ENCODE assay signal across 8 mouse cellular contexts in genomic region chr13:51646362-51647027, GRCm38 (mm10). TPM values are rescaled to one million over a fixed set of nuclear protein-coding genes. Genes with fewer than 3 reads are reported as not detected.
DNase-seq lines count a peak whose midpoint lies in the region; ATAC-seq and TF ChIP-seq lines count a peak whose summit lies in the region.

No protein-coding gene starts in this region.

- TF ChIP-seq CTCF in lung, embryonic 14.5 days (IDR thresholded peaks at IDR 0.05; ENCODE audit: low read depth): no peak
- TF ChIP-seq CTCF in thymus, adult 2 months (IDR thresholded peaks at IDR 0.05; ENCODE audit: borderline replicate concordance, control insufficient read depth, extremely low read depth, insufficient read depth, low read length, poor library complexity): no peak

- no peak for ATAC-seq in lung, embryonic 14.5 days (ENCODE audit: insufficient read depth)
- no peak for ATAC-seq in embryonic facial prominence, embryonic 15.5 days (ENCODE audit: insufficient number of reproducible peaks, low FRiP score, low TSS enrichment, low read depth)
- ATAC-seq in limb, embryonic 12.5 days (ENCODE audit: insufficient number of reproducible peaks, insufficient read depth, low FRiP score, low TSS enrichment, low read depth): no peak
- ATAC-seq in neural tube, embryonic 15.5 days (ENCODE audit: low FRiP score): no peak

- H3K36me3 ChIP-seq in lung, embryonic 14.5 days (ENCODE audit: insufficient read depth): peaks cover 16% of the 10 kb centered on the region; the same call in 1 of the 2 replicates
- H3K36me3 ChIP-seq in embryonic facial prominence, embryonic 15.5 days: no peaks in the 10 kb centered on the region
- 0 out of 2 replicates have a peak, but pooled peaks cover 9% of the 10 kb centered on the region for H3K36me3 ChIP-seq in limb, embryonic 12.5 days
- H3K36me3 ChIP-seq in neural tube, embryonic 15.5 days: no peaks in the 10 kb centered on the region
- no peaks in the 10 kb centered on the region for H3K36me3 ChIP-seq in thymus, adult 2 months (ENCODE audit: control insufficient read depth, insufficient read depth, low read length)

- no peak for DNase-seq in lung, embryonic 14.5 days
- no peak for DNase-seq in lung, postnatal 36 days
- DNase-seq in thymus, adult 2 months: no peak
- DNase-seq in adrenal gland, postnatal 4 days (ENCODE audit: low spot score in 2 of 2): no peak
- no peak for DNase-seq in left cerebral cortex, adult 18-20 months (ENCODE audit: low spot score in 2 of 2)

- no peak overlapping the region; the same call in 1 of the 2 replicates for H3K27ac ChIP-seq in lung, embryonic 14.5 days (ENCODE audit: low read depth)
- H3K27ac ChIP-seq in embryonic facial prominence, embryonic 15.5 days (replicated peaks): no peak overlapping the region
- no peak overlapping the region for H3K27ac ChIP-seq in limb, embryonic 12.5 days
- H3K27ac ChIP-seq in neural tube, embryonic 15.5 days (replicated peaks): no peak overlapping the region
- no peak overlapping the region for H3K27ac ChIP-seq in thymus, adult 2 months (ENCODE audit: control insufficient read depth, insufficient read depth, low read length)

- H3K9me3 ChIP-seq in lung, embryonic 14.5 days (ENCODE audit: low read depth, low read length): no peaks in the 10 kb centered on the region
- no peaks in the 10 kb centered on the region for H3K9me3 ChIP-seq in embryonic facial prominence, embryonic 15.5 days (replicated peaks)
- H3K9me3 ChIP-seq in limb, embryonic 12.5 days: no peaks in the 10 kb centered on the region
- no peaks in the 10 kb centered on the region for H3K9me3 ChIP-seq in neural tube, embryonic 15.5 days (replicated peaks)

- no peaks in the 10 kb centered on the region for H3K27me3 ChIP-seq in lung, embryonic 14.5 days (ENCODE audit: insufficient read depth, low read length)
- no peaks in the 10 kb centered on the region for H3K27me3 ChIP-seq in embryonic facial prominence, embryonic 15.5 days
- no peaks in the 10 kb centered on the region for H3K27me3 ChIP-seq in limb, embryonic 12.5 days
- no peaks in the 10 kb centered on the region for H3K27me3 ChIP-seq in neural tube, embryonic 15.5 days (replicated peaks)
- no peaks in the 10 kb centered on the region for H3K27me3 ChIP-seq in thymus, adult 2 months (ENCODE audit: control insufficient read depth, insufficient read depth, low read length)

- H3K4me3 ChIP-seq in lung, embryonic 14.5 days (ENCODE audit: low read depth, low read length): peak overlapping the region; percentile 88
- peak overlapping the region; percentile 64 for H3K4me3 ChIP-seq in embryonic facial prominence, embryonic 15.5 days (replicated peaks)
- H3K4me3 ChIP-seq in limb, embryonic 12.5 days (replicated peaks): peak overlapping the region; percentile 76
- H3K4me3 ChIP-seq in neural tube, embryonic 15.5 days (replicated peaks): peak overlapping the region; percentile 11; the same call in 1 of the 2 replicates
- no peak overlapping the region for H3K4me3 ChIP-seq in thymus, adult 2 months (ENCODE audit: control insufficient read depth, insufficient read depth, low read length)

- TF ChIP-seq POLR2A in thymus, adult 2 months (IDR thresholded peaks at IDR 0.05; ENCODE audit: control insufficient read depth, extremely low read depth, insufficient read depth, low read length, poor library complexity): no peak

- WGBS in lung, embryonic 14.5 days: 15% methylated on average over 3 of the region's 3 CpGs
- WGBS in embryonic facial prominence, embryonic 15.5 days: 18% methylated on average over 3 of the region's 3 CpGs
- 19% methylated on average over 3 of the region's 3 CpGs for WGBS in limb, embryonic 12.5 days
- WGBS in neural tube, embryonic 15.5 days: 27% methylated on average over 3 of the region's 3 CpGs
- 21% methylated on average over 3 of the region's 3 CpGs for WGBS in thymus, adult 2 months

- H3K9ac ChIP-seq in lung, embryonic 14.5 days: peak overlapping the region; percentile 91
- H3K9ac ChIP-seq in embryonic facial prominence, embryonic 15.5 days: 0 out of 2 replicates have a peak overlapping the region, but pooled peaks have one; percentile 49
- H3K9ac ChIP-seq in limb, embryonic 12.5 days (replicated peaks): peak overlapping the region; percentile 18
- H3K9ac ChIP-seq in neural tube, embryonic 15.5 days (replicated peaks): no peak overlapping the region

- peak overlapping the region; percentile 92 for H3K4me2 ChIP-seq in lung, embryonic 14.5 days
- H3K4me2 ChIP-seq in embryonic facial prominence, embryonic 15.5 days (replicated peaks): peak overlapping the region; percentile 75
- peak overlapping the region; percentile 63 for H3K4me2 ChIP-seq in limb, embryonic 12.5 days
- H3K4me2 ChIP-seq in neural tube, embryonic 15.5 days: peak overlapping the region; percentile 97

- H3K4me1 ChIP-seq in lung, embryonic 14.5 days (ENCODE audit: insufficient read depth): peaks cover 17% of the 10 kb centered on the region
- H3K4me1 ChIP-seq in embryonic facial prominence, embryonic 15.5 days: peaks cover 25% of the 10 kb centered on the region
- H3K4me1 ChIP-seq in limb, embryonic 12.5 days (replicated peaks): peaks cover 30% of the 10 kb centered on the region
- peaks cover 22% of the 10 kb centered on the region for H3K4me1 ChIP-seq in neural tube, embryonic 15.5 days
- peaks cover 14% of the 10 kb centered on the region for H3K4me1 ChIP-seq in thymus, adult 2 months (replicated peaks; ENCODE audit: control insufficient read depth, insufficient read depth, low read length)

RNA-seq across cellular contexts. Expression of gene Cks2, which starts 1.5 kb away (rescaled TPM):
- 426 and 436 TPM in 2 replicates for polyA plus RNA-seq in lung, embryonic 14.5 days (2014; fragmentation: Nextera tagmentation; extraction: Ambion mirVana)
- 228 and 250 TPM in 2 replicates for polyA plus RNA-seq in embryonic facial prominence, embryonic 15.5 days (2015; fragmentation: Nextera tagmentation; extraction: Ambion mirVana)
- 351 and 364 TPM in 2 replicates for polyA plus RNA-seq in limb, embryonic 12.5 days (2016; fragmentation: Nextera tagmentation; extraction: Ambion mirVana)
- polyA plus RNA-seq in neural tube, embryonic 15.5 days (2015; fragmentation: Nextera tagmentation; extraction: Ambion mirVana): 40.0 and 92.6 TPM in 2 replicates
- 85.3 and 86.2 TPM in 2 replicates for polyA plus RNA-seq in thymus, adult 2 months (2012; rRNA removed)
- 10 to 100 TPM; 49.0 to 49.5 TPM for total RNA-seq in adrenal gland, postnatal 4 days (2021)
- 1 to 10 TPM; 3.0 to 3.4 TPM for total RNA-seq in left cerebral cortex, adult 18-20 months (2021)

RNA-seq across cellular contexts. Expression of gene Secisbp2, which starts 5.0 kb away (rescaled TPM):
- 26.1 and 31.3 TPM in 2 replicates for polyA plus RNA-seq in lung, embryonic 14.5 days (2014; fragmentation: Nextera tagmentation; extraction: Ambion mirVana)
- 31.6 and 35.1 TPM in 2 replicates for polyA plus RNA-seq in embryonic facial prominence, embryonic 15.5 days (2015; fragmentation: Nextera tagmentation; extraction: Ambion mirVana)
- 26.5 and 29.4 TPM in 2 replicates for polyA plus RNA-seq in limb, embryonic 12.5 days (2016; fragmentation: Nextera tagmentation; extraction: Ambion mirVana)
- 26.7 and 28.0 TPM in 2 replicates for polyA plus RNA-seq in neural tube, embryonic 15.5 days (2015; fragmentation: Nextera tagmentation; extraction: Ambion mirVana)
- 50.1 and 50.8 TPM in 2 replicates for polyA plus RNA-seq in thymus, adult 2 months (2012; rRNA removed)
- total RNA-seq in adrenal gland, postnatal 4 days (2021): 10 to 100 TPM; 23.4 to 32.4 TPM
- 10 to 100 TPM; 19.0 to 19.4 TPM for total RNA-seq in left cerebral cortex, adult 18-20 months (2021)
